Mouse (Mus musculus): Measurements from ENCODE around the gene BC004004. TPM values are rescaled to one million over a fixed set of nuclear protein-coding genes. Genes with fewer than 3 reads are reported as not detected.

The BC004004 gene
- total RNA-seq, 1 experiment from 2014 or later, result 77.8 TPM

- peak; percentile 78 for ATAC-seq (replicated peaks; ENCODE audit: low read depth, poor library complexity, severe bottlenecking)
Observed at GRCm38 (mm10) chr17:29318731-29319250, 50.2 kb downstream of the BC004004 start.

- ATAC-seq (replicated peaks; ENCODE audit: low read depth, poor library complexity, severe bottlenecking), result 0 out of 2 replicates have a peak, but pooled peaks have one; percentile 2
Observed at GRCm38 (mm10) chr17:29319476-29319875, 50.9 kb downstream of the BC004004 start.

GRCm38 (mm10) chr17:29319881-29320639, 51.5 kb downstream of the BC004004 start:
- peak; percentile 45 for ATAC-seq (replicated peaks; ENCODE audit: low read depth, poor library complexity, severe bottlenecking)

GRCm38 (mm10) chr17:29321765-29322602, 53.4 kb downstream of the BC004004 start:
- no peak for ATAC-seq (replicated peaks; ENCODE audit: low read depth, poor library complexity, severe bottlenecking)

- no peak for ATAC-seq (replicated peaks; ENCODE audit: low read depth, poor library complexity, severe bottlenecking)
Observed at GRCm38 (mm10) chr17:29322603-29322962, 54.0 kb downstream of the BC004004 start.

- no peak for ATAC-seq (replicated peaks; ENCODE audit: low read depth, poor library complexity, severe bottlenecking)
Observed at GRCm38 (mm10) chr17:29323625-29324024, 55.0 kb downstream of the BC004004 start.

GRCm38 (mm10) chr17:29325831-29326230, 57.2 kb downstream of the BC004004 start:
- ATAC-seq (replicated peaks; ENCODE audit: low read depth, poor library complexity, severe bottlenecking), result no peak

- no peak for ATAC-seq (replicated peaks; ENCODE audit: low read depth, poor library complexity, severe bottlenecking)
Observed at GRCm38 (mm10) chr17:29326531-29327529, 58.2 kb downstream of the BC004004 start.

GRCm38 (mm10) chr17:29327691-29328090, 59.1 kb downstream of the BC004004 start:
- ATAC-seq (replicated peaks; ENCODE audit: low read depth, poor library complexity, severe bottlenecking), result no peak

- no peak for ATAC-seq (replicated peaks; ENCODE audit: low read depth, poor library complexity, severe bottlenecking)
Observed at GRCm38 (mm10) chr17:29330221-29330620, 61.6 kb downstream of the BC004004 start.

GRCm38 (mm10) chr17:29330671-29331410, 62.3 kb downstream of the BC004004 start:
- ATAC-seq (replicated peaks; ENCODE audit: low read depth, poor library complexity, severe bottlenecking), result peak; percentile 54; the same call in 1 of the 2 replicates

- ATAC-seq (replicated peaks; ENCODE audit: low read depth, poor library complexity, severe bottlenecking), result no peak
Observed at GRCm38 (mm10) chr17:29332186-29332685, 63.6 kb downstream of the BC004004 start.

GRCm38 (mm10) chr17:29336266-29336990, 67.8 kb downstream of the BC004004 start:
- ATAC-seq (replicated peaks; ENCODE audit: low read depth, poor library complexity, severe bottlenecking), result no peak

GRCm38 (mm10) chr17:29337979-29338823, 69.6 kb downstream of the BC004004 start:
- no peak for ATAC-seq (replicated peaks; ENCODE audit: low read depth, poor library complexity, severe bottlenecking)

- no peak for ATAC-seq (replicated peaks; ENCODE audit: low read depth, poor library complexity, severe bottlenecking)
Observed at GRCm38 (mm10) chr17:29339170-29339768, 70.7 kb downstream of the BC004004 start.

GRCm38 (mm10) chr17:29340406-29341261, 72.0 kb downstream of the BC004004 start:
- no peak for ATAC-seq (replicated peaks; ENCODE audit: low read depth, poor library complexity, severe bottlenecking)
